Mouse (Mus musculus) 3134 (cell line): ENCODE measurements around the gene Mroh8.
A peak's percentile ranks its signal among the peaks of the same experiment; 100 is the strongest.
"Not testable (repeated sequence)": the region's sequence is repeated elsewhere in the genome, so short reads cannot be mapped to it uniquely, and the experiment has no call there.

Source experiments
- DNase-seq: peaks from one replicate; pipeline ENCODE4 v3.0.0-alpha.2; 2011; ENCODE audit warnings: low spot score; ENCODE audit not compliant: insufficient read length; ENCODE audit errors: extremely low read depth

Gene Mroh8

GRCm38 (mm10) chr2:157201081-157201830 is 78.1 kb downstream of the Mroh8 start:
- DNase-seq: no peak

GRCm38 (mm10) chr2:157198405-157198804 is 80.9 kb downstream of the Mroh8 start:
- not testable (repeated sequence) for DNase-seq

- no peak for DNase-seq
These were observed 88.7 kb downstream of the Mroh8 start for GRCm38 (mm10) chr2:157190651-157191050.

- no peak for DNase-seq
These were observed 92.1 kb downstream of the Mroh8 start for GRCm38 (mm10) chr2:157187223-157187622.

- no peak for DNase-seq
These were observed 92.8 kb downstream of the Mroh8 start for GRCm38 (mm10) chr2:157186504-157186903.

- DNase-seq: no peak
These were observed 94.2 kb downstream of the Mroh8 start for GRCm38 (mm10) chr2:157185022-157185660.

GRCm38 (mm10) chr2:157178167-157178566 is 101.2 kb downstream of the Mroh8 start:
- DNase-seq: no peak

- no peak for DNase-seq
These were observed 103.1 kb downstream of the Mroh8 start for GRCm38 (mm10) chr2:157176248-157176647.

- DNase-seq: peak; percentile 31
These were observed 104.9 kb downstream of the Mroh8 start for GRCm38 (mm10) chr2:157174416-157174815.

- no peak for DNase-seq
These were observed 105.8 kb downstream of the Mroh8 start for GRCm38 (mm10) chr2:157173555-157173954.

- DNase-seq: no peak
These were observed 106.4 kb downstream of the Mroh8 start for GRCm38 (mm10) chr2:157172984-157173383.

- DNase-seq: no peak
These were observed 108.7 kb downstream of the Mroh8 start for GRCm38 (mm10) chr2:157170626-157171025.

GRCm38 (mm10) chr2:157170166-157170565 is 109.2 kb downstream of the Mroh8 start:
- DNase-seq: peak; percentile 41

GRCm38 (mm10) chr2:157166371-157167080 is 112.8 kb downstream of the Mroh8 start:
- no peak for DNase-seq

GRCm38 (mm10) chr2:157165312-157166224 is 113.8 kb downstream of the Mroh8 start:
- not testable (repeated sequence) for DNase-seq

GRCm38 (mm10) chr2:157164101-157164500 is 115.2 kb downstream of the Mroh8 start:
- DNase-seq: no peak
